Mouse (Mus musculus): ENCODE results near the gene Vwa7.
A peak's percentile ranks its signal among the peaks of the same experiment; 100 is the strongest.
"Not testable (repeated sequence)": the region's sequence is repeated elsewhere in the genome, so short reads cannot be mapped to it uniquely, and the experiment has no call there.

Vwa7 gene

GRCm38 (mm10) chr17:35031272-35031671 lies 14.9 kb downstream of the Vwa7 start:
- TF ChIP-seq NANOG (IDR thresholded peaks at IDR 0.05; ENCODE audit: borderline replicate concordance, low read length) (no peak), CTCF (conservative IDR thresholded peaks at IDR 0.05; ENCODE audit: low read length) (no peak), POU5F1 (IDR thresholded peaks at IDR 0.05; ENCODE audit: borderline replicate concordance, low read length) (no peak)
- H3K4me1 ChIP-seq (replicated peaks; ENCODE audit: low read depth, low read length): peaks cover 60% of the 10 kb centered on the region
- peak overlapping the region; percentile 45 for H3K4me3 ChIP-seq (replicated peaks; ENCODE audit: low read length)
- no peaks in the 10 kb centered on the region for H3K36me3 ChIP-seq (ENCODE audit: insufficient read depth, low read length)
- H3K27me3 ChIP-seq (ENCODE audit: insufficient read depth, low read length): peaks cover 16% of the 10 kb centered on the region
- H3K9me3 ChIP-seq (ENCODE audit: low read length): no peaks in the 10 kb centered on the region

- H3K9me3 ChIP-seq (ENCODE audit: low read length): no peaks in the 10 kb centered on the region
- TF ChIP-seq POU5F1 (IDR thresholded peaks at IDR 0.05; ENCODE audit: borderline replicate concordance, low read length) (no peak), CTCF (conservative IDR thresholded peaks at IDR 0.05; ENCODE audit: low read length) (no peak), NANOG (IDR thresholded peaks at IDR 0.05; ENCODE audit: borderline replicate concordance, low read length) (no peak)
- peaks cover 16% of the 10 kb centered on the region for H3K27me3 ChIP-seq (ENCODE audit: insufficient read depth, low read length)
- H3K36me3 ChIP-seq (ENCODE audit: insufficient read depth, low read length): no peaks in the 10 kb centered on the region
- peaks cover 55% of the 10 kb centered on the region for H3K4me1 ChIP-seq (replicated peaks; ENCODE audit: low read depth, low read length)
- H3K4me3 ChIP-seq (replicated peaks; ENCODE audit: low read length): peak overlapping the region; percentile 45; the same call in 1 of the 2 replicates
Observed at GRCm38 (mm10) chr17:35031880-35032279, 15.5 kb downstream of the Vwa7 start.

DNA sequence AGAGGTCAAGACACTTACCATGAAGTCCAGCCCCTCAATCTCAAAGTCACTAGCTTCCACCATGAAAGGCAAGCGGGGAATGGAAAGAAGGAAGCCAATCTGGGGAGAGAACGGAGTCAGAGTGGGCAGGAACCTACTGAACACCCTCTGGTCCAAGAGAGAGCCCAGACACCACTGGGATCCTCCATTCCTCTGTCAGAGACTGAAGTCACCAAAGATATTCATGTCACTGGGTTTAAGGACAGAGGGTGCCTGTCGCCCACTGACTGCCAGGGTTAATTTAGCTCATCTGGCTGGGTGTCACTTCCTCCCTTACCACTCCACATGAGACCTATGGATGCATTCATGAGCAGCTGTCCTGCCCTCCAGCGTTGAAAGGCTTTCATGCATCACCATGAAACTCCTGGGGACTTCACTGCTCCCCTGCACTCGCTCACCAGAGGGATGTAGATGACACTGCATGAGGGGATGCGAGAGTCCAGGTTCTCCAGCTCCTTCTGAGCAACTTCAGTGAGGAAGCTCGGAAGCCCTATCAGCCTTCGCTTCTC lies 16.0 kb downstream of the Vwa7 start:
- H3K36me3 ChIP-seq (ENCODE audit: insufficient read depth, low read length): no peaks in the 10 kb centered on the region
- peaks cover 51% of the 10 kb centered on the region for H3K4me1 ChIP-seq (replicated peaks; ENCODE audit: low read depth, low read length)
- H3K27me3 ChIP-seq (ENCODE audit: insufficient read depth, low read length): peaks cover 16% of the 10 kb centered on the region
- no peak for TF ChIP-seq POU5F1 (IDR thresholded peaks at IDR 0.05; ENCODE audit: borderline replicate concordance, low read length)
- no peak for TF ChIP-seq NANOG (IDR thresholded peaks at IDR 0.05; ENCODE audit: borderline replicate concordance, low read length)
- TF ChIP-seq CTCF (conservative IDR thresholded peaks at IDR 0.05; ENCODE audit: low read length): no peak
- H3K9me3 ChIP-seq (ENCODE audit: low read length): no peaks in the 10 kb centered on the region
- H3K4me3 ChIP-seq (replicated peaks; ENCODE audit: low read length): no peak overlapping the region

- H3K36me3 ChIP-seq (ENCODE audit: insufficient read depth, low read length); H3K9me3 ChIP-seq (ENCODE audit: low read length); H3K4me3 ChIP-seq (replicated peaks; ENCODE audit: low read length): not testable (repeated sequence)
- H3K27me3 ChIP-seq (ENCODE audit: insufficient read depth, low read length): peaks cover 16% of the 10 kb centered on the region
- H3K4me1 ChIP-seq (replicated peaks; ENCODE audit: low read depth, low read length): peaks cover 38% of the 10 kb centered on the region
Observed at GRCm38 (mm10) chr17:35033703-35034102, 17.3 kb downstream of the Vwa7 start.

DNA sequence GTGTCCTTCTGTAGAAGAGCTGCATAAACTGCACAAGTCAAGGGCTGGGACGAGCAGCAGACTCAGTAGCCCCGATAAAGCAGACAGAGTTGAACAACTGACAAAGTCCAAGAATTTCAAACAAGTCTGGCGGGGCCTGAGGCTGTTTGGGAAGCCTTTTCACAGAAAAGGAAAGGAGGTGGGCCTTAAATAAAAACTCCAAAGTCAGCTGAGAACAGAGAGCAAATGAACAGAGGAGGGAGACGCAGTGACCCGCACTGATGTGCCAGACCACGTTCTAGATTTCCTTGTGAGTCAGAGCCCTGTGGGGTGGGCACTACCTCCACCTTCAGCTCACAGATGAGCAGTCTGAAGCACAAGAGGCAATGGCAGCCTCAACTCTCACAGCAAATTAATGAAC lies 18.5 kb downstream of the Vwa7 start:
- Histone ChIP-seq H3K4me1 (replicated peaks; ENCODE audit: low read depth, low read length) (peaks cover 30% of the 10 kb centered on the region), H3K4me3 (replicated peaks; ENCODE audit: low read length) (no peak overlapping the region), H3K36me3 (ENCODE audit: insufficient read depth, low read length) (no peaks in the 10 kb centered on the region), H3K27me3 (ENCODE audit: insufficient read depth, low read length) (peaks cover 12% of the 10 kb centered on the region), H3K9me3 (ENCODE audit: low read length) (no peaks in the 10 kb centered on the region)
- TF ChIP-seq POU5F1 (IDR thresholded peaks at IDR 0.05; ENCODE audit: borderline replicate concordance, low read length) (no peak), NANOG (IDR thresholded peaks at IDR 0.05; ENCODE audit: borderline replicate concordance, low read length) (no peak), CTCF (conservative IDR thresholded peaks at IDR 0.05; ENCODE audit: low read length) (no peak)

- peaks cover 13% of the 10 kb centered on the region for H3K27me3 ChIP-seq (ENCODE audit: insufficient read depth, low read length)
- peaks cover 6% of the 10 kb centered on the region for H3K4me1 ChIP-seq (replicated peaks; ENCODE audit: low read depth, low read length)
- TF ChIP-seq CTCF (conservative IDR thresholded peaks at IDR 0.05; ENCODE audit: low read length) (no peak), NANOG (IDR thresholded peaks at IDR 0.05; ENCODE audit: borderline replicate concordance, low read length) (no peak), POU5F1 (IDR thresholded peaks at IDR 0.05; ENCODE audit: borderline replicate concordance, low read length) (no peak)
- no peak overlapping the region for H3K4me3 ChIP-seq (replicated peaks; ENCODE audit: low read length)
- H3K9me3 ChIP-seq (ENCODE audit: low read length): no peaks in the 10 kb centered on the region
- no peaks in the 10 kb centered on the region for H3K36me3 ChIP-seq (ENCODE audit: insufficient read depth, low read length)
Observed at GRCm38 (mm10) chr17:35039121-35039873, 22.9 kb downstream of the Vwa7 start.

DNA sequence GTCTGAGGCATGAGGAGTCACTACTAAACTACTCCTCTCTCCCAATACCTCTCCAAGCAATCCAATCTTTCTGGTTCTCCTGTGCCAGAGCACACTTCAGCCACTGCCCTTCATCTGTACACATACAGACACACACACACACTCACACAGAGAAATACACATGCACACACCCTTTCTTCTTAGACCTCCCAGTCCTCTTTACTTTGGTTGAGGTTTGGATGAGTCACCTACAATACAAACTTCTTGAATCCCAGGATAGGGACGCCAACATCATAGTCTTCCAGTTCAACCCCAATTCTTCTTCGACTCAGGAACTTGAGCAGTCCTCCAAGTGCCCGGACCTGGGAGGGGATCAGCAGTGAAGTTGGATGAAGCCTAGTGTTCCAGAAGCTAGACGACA lies 27.4 kb downstream of the Vwa7 start:
- H3K4me3 ChIP-seq (replicated peaks; ENCODE audit: low read length): no peak overlapping the region
- H3K36me3 ChIP-seq (ENCODE audit: insufficient read depth, low read length): no peaks in the 10 kb centered on the region
- TF ChIP-seq CTCF (conservative IDR thresholded peaks at IDR 0.05; ENCODE audit: low read length) (no peak), POU5F1 (IDR thresholded peaks at IDR 0.05; ENCODE audit: borderline replicate concordance, low read length) (no peak), NANOG (IDR thresholded peaks at IDR 0.05; ENCODE audit: borderline replicate concordance, low read length) (no peak)
- peaks cover 30% of the 10 kb centered on the region for H3K27me3 ChIP-seq (ENCODE audit: insufficient read depth, low read length)
- H3K4me1 ChIP-seq (replicated peaks; ENCODE audit: low read depth, low read length): peaks cover 34% of the 10 kb centered on the region
- H3K9me3 ChIP-seq (ENCODE audit: low read length): no peaks in the 10 kb centered on the region

GRCm38 (mm10) chr17:35044904-35045806 lies 28.8 kb downstream of the Vwa7 start:
- no peaks in the 10 kb centered on the region for H3K9me3 ChIP-seq (ENCODE audit: low read length)
- peak overlapping the region; percentile 86; the same call in 1 of the 2 replicates for H3K4me3 ChIP-seq (replicated peaks; ENCODE audit: low read length)
- H3K4me1 ChIP-seq (replicated peaks; ENCODE audit: low read depth, low read length): peaks cover 48% of the 10 kb centered on the region
- TF ChIP-seq CTCF (conservative IDR thresholded peaks at IDR 0.05; ENCODE audit: low read length) (no peak), NANOG (IDR thresholded peaks at IDR 0.05; ENCODE audit: borderline replicate concordance, low read length) (no peak), POU5F1 (IDR thresholded peaks at IDR 0.05; ENCODE audit: borderline replicate concordance, low read length) (no peak)
- H3K36me3 ChIP-seq (ENCODE audit: insufficient read depth, low read length): no peaks in the 10 kb centered on the region
- peaks cover 30% of the 10 kb centered on the region for H3K27me3 ChIP-seq (ENCODE audit: insufficient read depth, low read length)

Measured in E14TG2a.4 (cell line).